Mouse (Mus musculus): ENCODE results near the gene Gm11060. TPM values are rescaled to one million over a fixed set of nuclear protein-coding genes. Genes with fewer than 3 reads are reported as not detected.

Gene Gm11060
- not detected for polyA plus RNA-seq (2015; fragmentation: Illumina TruSeq; extraction: RNeasy Lipid Tissue Mini Kit (QIAGEN cat#74804); ENCODE audit: insufficient read depth, low replicate concordance)

DNA sequence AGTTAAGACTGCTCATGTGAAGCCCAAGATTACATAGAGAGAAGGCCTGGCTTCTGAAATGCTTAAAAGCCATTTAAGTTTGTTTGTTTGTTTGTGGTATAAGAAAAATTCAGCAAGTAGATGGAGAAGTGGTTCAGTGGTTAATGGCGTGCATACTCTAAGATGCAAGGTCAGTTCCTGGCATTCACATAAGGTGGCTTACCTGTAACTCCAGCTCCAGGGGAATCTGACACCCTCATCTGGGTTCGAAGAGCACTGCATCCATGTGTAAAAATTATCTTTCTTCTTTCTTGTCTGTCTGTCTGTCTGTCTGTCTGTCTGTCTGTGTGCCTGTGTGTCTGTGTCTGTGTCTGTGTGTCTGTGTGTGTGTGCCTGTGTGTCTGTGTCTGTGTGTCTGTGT, at the start of gene Gm11060:
TSS of gene Gm11060 (plus strand) at position 301 of the 400 bp plus-strand sequence.

DNA sequence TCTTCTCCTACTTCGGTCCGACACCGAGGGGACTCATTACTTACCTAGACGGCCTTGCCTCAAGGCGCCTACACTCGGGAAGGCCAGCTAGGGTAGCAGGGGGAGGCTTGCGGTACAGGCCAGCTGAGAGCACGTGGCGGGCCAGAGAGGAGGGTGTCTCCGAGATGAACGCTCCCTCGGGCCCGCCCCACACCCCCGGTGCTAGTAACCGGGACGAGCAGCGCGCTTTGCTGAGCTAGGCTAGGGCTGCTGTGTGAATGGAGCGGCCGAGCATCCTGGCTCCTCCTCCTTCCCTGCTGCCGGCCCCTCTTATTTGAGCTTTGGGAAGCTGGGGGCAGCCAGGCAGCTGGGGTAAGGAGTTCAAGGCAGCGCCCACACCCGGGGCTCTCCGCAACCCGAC, 34.5 kb downstream of the Gm11060 start, which contains the start of gene Wt1:
TSS of gene Wt1 (plus strand) at position 251 of the 400 bp plus-strand sequence.

Other genes starting within 250 kb of the Gm11060 start
- 3.0 TPM for gene Prrg4, start 242.1 kb upstream of the Gm11060 start, polyA plus RNA-seq (2015; fragmentation: Illumina TruSeq; extraction: RNeasy Lipid Tissue Mini Kit (QIAGEN cat#74804); ENCODE audit: insufficient read depth, low replicate concordance)
- gene Ccdc73, start 224.2 kb upstream of the Gm11060 start, polyA plus RNA-seq (2015; fragmentation: Illumina TruSeq; extraction: RNeasy Lipid Tissue Mini Kit (QIAGEN cat#74804); ENCODE audit: insufficient read depth, low replicate concordance): 9.4 TPM
- 302 TPM for gene Eif3m, start 74.9 kb upstream of the Gm11060 start, polyA plus RNA-seq (2015; fragmentation: Illumina TruSeq; extraction: RNeasy Lipid Tissue Mini Kit (QIAGEN cat#74804); ENCODE audit: insufficient read depth, low replicate concordance)
- 20.9 TPM for gene Wt1, start 34.5 kb downstream of the Gm11060 start, polyA plus RNA-seq (2015; fragmentation: Illumina TruSeq; extraction: RNeasy Lipid Tissue Mini Kit (QIAGEN cat#74804); ENCODE audit: insufficient read depth, low replicate concordance)
- not detected for gene Them7, start 132.3 kb downstream of the Gm11060 start, polyA plus RNA-seq (2015; fragmentation: Illumina TruSeq; extraction: RNeasy Lipid Tissue Mini Kit (QIAGEN cat#74804); ENCODE audit: insufficient read depth, low replicate concordance)

Data from spleen, adult 10 weeks (tissue).